Mouse (Mus musculus) lung, adult 18-20 months (tissue): ENCODE data around the gene Inpp4a.

Experiments used
- DNase-seq, 2 experiments: peaks; one replicate each; pipeline ENCODE4 v3.0.0; 2022; ENCODE audit warnings: mixed read lengths in 2 of 2

Gene Inpp4a

DNA sequence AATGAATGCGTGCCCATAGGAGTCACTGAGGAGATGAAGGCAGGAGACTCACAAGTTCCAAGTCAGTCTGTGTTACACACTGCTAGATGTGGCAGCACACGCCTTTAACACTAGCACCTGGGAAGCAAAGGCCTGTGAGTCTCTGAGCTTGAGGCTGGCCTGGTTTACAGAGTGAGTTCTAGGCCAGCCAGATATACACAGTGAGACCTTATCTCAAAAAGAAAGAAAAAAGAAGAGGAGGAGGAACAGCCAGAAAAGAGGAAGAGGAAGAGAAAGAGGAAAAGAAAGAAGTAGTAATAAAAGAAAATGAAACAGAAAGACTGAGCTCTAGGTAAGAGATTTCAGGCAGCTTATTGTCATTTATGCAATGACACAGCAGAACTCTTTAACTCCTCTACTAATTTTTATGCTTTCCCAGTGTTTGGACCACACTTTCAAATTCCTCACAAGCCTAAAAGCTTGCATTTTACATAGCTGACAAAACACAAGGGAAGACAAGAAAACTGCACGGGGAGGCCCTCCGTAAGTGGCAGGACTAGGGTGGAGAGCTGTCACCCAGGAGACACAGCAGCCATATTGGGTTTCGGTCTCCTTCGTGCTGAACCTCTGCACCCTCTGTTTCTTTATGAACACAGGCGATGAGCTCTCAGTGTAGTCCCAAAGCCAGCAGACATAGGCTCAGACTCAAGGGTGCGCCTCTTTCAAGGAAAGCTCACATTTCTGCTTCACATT lies 127.6 kb downstream of the Inpp4a start:
- no peak for DNase-seq

DNA sequence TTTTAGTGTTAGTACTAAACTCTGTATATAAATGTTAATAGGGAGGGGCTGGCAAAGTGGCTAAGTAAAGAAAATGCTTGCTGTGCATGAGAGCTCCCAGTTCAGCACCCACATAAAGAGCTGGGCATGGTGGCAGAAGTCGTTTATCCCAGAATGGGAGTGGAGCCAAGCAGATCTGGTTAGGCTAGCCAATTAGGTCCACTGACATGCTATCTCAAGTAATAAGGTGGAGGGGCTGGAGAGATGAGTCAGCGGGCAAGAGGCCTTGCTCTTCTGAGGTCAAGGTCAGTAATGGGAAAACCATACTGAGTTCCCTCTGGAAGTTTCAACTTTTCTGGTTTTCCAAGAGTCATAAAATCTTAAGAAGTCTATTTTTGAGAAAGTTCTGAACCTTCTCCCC lies 129.2 kb downstream of the Inpp4a start:
- DNase-seq = no peak

DNA sequence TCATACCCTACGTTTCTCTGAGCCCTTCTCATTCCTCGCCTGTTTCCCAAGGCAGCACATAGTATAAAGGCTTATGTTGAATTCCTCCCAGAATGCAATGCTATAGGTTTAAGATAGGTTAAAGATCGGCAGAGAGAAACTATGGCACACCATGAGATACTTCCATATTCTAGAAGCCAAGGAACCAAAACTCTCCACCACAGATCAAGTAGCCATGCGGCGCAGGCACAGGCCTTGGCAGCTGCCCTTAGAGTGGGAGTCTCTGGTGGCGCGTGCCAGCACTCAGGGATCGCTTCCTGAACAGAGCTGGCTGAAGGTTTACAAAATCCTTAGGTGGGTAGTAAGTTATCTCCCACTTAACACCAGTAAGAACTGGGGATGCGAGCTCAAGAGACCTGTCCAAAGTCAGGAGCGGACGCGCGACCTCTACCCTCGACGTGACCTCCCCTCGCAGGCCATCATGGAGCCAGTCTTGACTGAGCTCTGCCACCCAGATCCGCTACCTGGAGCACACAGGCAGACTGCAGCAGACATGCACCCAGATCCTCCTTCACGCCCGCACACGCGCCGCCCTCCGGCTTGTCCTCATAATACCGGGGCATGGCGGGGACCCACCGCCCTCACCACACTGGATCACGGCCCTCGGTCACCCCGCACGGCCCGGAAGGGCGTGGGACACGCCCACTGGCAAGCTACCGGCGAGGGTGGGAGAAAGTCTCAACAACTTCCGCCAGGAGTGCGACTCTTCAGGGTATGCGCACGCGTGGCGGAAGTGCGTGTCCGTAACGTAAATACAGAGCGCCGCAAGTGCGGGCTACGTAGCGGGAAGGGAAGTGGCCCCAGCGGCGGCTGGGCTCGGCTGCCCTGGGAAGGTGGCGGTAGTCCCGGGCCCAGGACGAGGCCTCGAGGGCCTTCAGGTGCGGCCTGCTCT lies 130.0 kb downstream of the Inpp4a start, which contains the start of the genes Coa5 and Unc50:
Gene Coa5, minus strand, starts transcription at position 738 of the 931 bp plus-strand sequence.
Gene Unc50, plus strand, starts transcription at position 774 of the 931 bp plus-strand sequence.
- DNase-seq = peak; percentile 95 to 96

DNA sequence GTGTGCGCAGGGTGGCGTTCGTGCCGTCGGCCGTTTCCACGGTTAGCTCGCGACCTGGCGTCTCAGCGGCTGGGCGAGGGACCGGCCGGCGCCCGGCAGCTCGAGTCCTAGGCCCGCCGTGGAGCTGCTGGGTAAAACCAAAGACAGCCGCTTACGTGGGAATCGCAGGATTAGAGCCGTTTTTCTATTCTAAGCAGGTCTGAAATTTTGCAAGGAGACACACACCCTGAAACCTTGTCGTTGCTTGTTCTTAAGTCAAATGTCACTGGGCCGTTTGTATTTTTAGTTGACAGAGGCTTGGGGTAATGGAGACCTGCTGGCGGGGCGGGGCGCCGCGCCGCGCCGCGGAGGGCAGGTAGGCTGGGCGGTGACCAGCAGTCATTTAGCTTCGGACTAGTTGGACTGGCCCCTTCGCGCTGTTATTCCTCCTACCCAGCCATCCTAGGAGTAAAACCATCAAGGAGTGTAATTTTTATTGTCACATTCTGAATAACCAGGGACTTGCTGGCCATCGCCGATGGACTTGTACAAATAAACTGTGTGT lies 130.7 kb downstream of the Inpp4a start:
- peak in 1 of 2 experiments; percentile 23 for DNase-seq

DNA sequence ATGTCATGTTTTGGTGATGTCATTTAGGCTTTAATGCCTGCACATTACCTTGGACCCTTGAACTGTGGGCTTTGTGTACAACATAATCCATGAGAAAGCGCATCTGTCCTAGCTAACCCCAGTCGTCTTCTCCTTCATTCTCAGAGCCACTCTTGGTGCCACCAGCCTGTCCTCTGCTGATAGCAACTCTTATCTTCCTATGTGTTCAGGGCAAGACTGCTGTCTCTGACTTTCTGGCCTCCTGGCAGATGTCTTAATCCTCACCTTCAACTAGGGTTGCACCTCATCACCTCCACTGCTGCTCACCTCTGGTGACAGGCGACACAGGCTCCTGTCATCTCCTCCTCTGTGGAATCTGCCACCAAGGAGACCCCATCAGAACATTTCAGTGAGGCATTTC lies 136.8 kb downstream of the Inpp4a start:
- no peak for DNase-seq

DNA sequence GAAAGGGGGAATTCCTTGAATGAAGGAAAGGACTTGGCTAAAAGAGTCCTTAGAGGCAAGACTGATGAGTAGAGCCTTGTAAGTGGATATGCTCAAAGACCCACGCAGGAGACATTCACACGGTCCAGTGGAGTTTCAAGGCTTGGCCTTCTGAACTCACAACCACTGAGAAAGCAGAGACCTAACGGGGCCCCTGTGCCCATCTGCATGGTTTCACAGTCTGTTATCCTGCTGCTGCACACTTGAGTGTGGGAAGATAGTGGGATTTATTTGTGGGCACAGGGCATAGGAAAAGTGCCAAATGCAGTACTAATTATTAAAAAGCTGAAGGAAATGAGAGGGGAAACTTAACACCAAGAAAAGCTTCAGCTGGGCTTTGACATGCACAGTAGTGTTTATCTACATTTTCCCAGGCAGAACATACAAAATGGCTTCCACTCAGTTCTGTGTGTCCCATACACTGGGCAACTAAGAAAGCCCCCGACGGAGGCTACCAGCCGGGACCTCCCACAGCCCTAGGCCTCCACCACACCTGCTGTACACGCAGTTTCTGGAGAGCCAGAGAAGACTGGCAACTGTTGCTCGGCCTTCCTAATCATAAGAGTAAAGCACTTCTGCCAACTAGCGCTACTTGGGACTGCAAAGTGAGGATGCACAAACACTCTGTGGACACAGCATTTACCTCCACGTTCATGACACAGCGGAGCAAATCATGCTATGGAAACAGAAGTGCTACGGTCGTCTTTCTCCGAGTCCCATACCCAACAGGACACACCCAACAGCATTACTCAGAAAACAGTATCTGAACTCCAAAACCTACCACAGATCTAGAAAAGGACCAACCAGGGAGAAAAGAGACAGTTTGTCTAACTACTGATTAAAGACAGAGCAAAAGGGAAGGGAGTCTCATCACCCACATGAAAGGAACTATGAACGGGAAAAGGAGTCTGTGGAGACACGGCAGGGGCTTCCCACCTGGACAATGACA lies 143.5 kb downstream of the Inpp4a start:
- DNase-seq = no peak

DNA sequence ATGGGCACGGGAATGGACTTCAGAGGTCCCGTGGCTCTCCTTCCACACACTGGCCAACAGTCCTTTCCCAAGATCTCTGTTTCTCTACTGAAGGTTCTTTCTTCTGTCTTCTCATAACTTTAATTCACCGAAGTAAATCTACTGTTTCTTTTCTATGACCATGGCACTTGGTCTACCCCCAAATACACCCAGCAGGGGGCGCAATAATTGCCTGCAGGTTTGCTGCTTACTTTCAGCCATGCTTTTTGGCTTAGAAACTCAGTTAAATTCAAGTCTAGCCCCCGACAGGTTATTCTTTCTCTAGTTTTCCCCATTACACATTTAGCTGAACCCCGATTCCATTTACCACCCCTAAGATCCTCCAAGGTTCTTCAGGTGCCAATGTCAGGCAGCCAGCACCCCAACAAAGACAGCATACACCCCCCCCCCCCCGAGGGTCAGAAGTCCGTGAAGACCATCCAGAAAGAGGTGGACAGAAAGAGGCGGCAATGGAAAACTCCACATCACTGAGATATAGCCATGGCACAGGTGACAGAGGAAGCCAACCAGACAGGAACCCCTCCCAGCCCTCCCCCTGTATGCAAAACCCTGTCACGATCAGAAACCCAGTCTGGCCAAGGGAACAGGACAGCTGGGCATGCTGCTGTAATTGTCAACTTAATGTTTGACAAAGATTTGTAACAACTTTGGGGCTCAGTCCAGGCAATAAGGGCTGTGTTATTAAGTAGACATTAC lies 148.9 kb downstream of the Inpp4a start:
- peak; percentile 27 to 36 for DNase-seq

DNA sequence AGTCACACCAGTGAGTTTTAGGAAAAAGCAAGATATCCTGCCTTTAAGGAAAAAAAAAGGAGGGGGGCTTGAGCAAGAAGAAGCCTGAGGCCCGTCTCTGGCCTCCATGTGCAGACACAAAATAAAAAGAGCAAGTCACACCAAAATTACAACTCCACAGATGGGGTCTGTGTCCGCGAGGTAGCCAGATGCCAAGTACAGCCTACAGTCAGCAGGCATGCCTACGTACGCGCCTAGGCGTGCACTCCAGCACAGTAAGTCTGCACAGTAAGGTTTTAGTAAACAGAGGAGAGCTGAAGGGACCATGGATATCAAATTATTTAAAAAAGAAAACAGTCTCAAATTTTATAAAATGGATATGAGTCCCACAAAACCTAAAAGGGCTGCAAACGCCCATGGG lies 151.6 kb downstream of the Inpp4a start:
- no peak for DNase-seq

DNA sequence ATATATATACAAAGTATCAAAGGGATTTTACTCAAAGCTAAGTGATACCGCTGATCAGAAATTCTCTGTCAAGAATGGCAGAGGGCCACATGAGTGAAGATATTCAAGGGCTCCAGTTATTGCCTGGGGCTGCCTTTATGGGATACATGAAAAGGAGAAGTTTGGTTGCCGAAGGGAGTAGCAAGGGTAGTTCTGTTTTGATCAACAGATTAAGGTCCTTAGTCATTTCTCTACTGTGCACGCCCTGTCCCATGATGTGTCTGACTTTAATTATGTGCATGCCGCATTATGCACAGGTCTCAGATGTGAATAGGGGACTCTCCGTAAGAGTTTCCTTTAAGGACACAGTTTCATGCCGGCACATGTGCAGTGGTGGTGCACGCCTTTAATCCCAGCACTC lies 157.9 kb downstream of the Inpp4a start:
- DNase-seq = no peak
